Mouse (Mus musculus): Measurements from ENCODE around the gene Abcc5.
"Not testable (repeated sequence)": the region's sequence is repeated elsewhere in the genome, so short reads cannot be mapped to it uniquely, and the experiment has no call there.

Gene Abcc5

GRCm38 (mm10) chr16:20425855-20426598 lies at the start of gene Abcc5:
TSS of gene Abcc5 (minus strand) at chr16:20426394.
- in situ Hi-C loops (cut with MboI; ENCODE audit: low pct_unique_long_range_greater_than_20kb in 1 of 2, low sequenced_read_pairs in 2 of 2, unreplicated experiment in 1 of 2), result no loop called here

GRCm38 (mm10) chr16:20475335-20475734 lies 49.1 kb upstream of the Abcc5 start:
- in situ Hi-C loops (cut with MboI; ENCODE audit: low pct_unique_long_range_greater_than_20kb in 1 of 2, low sequenced_read_pairs in 2 of 2, unreplicated experiment in 1 of 2), result no loop called here

- in situ Hi-C loops (cut with MboI; ENCODE audit: low pct_unique_long_range_greater_than_20kb in 1 of 2, low sequenced_read_pairs in 2 of 2, unreplicated experiment in 1 of 2), result loop anchor here in 1 of 2 experiments (25.0 kb wide), 1 partner anchor 712 kb away; the partner anchor contains the start of gene B3gnt5
These were observed 48.6 kb upstream of the Abcc5 start for GRCm38 (mm10) chr16:20474786-20475185.

- in situ Hi-C loops (cut with MboI; ENCODE audit: low pct_unique_long_range_greater_than_20kb in 1 of 2, low sequenced_read_pairs in 2 of 2, unreplicated experiment in 1 of 2), result loop anchor here in 1 of 2 experiments (25.0 kb wide), 1 partner anchor 712 kb away; the partner anchor contains the start of gene B3gnt5
These were observed 48.0 kb upstream of the Abcc5 start for GRCm38 (mm10) chr16:20474211-20474610.

- in situ Hi-C loops (cut with MboI; ENCODE audit: low pct_unique_long_range_greater_than_20kb in 1 of 2, low sequenced_read_pairs in 2 of 2, unreplicated experiment in 1 of 2), result loop anchor here in 1 of 2 experiments (25.0 kb wide), 1 partner anchor 711 kb away; the partner anchor contains the start of gene B3gnt5
These were observed 47.6 kb upstream of the Abcc5 start for GRCm38 (mm10) chr16:20473748-20474147.

- in situ Hi-C loops (cut with MboI; ENCODE audit: low pct_unique_long_range_greater_than_20kb in 1 of 2, low sequenced_read_pairs in 2 of 2, unreplicated experiment in 1 of 2), result loop anchor here in 1 of 2 experiments (25.0 kb wide), 1 partner anchor 709 kb away; the partner anchor contains the start of gene B3gnt5
These were observed 45.5 kb upstream of the Abcc5 start for GRCm38 (mm10) chr16:20471686-20472085.

- in situ Hi-C loops (cut with MboI; ENCODE audit: low pct_unique_long_range_greater_than_20kb in 1 of 2, low sequenced_read_pairs in 2 of 2, unreplicated experiment in 1 of 2), result loop anchor here in 1 of 2 experiments (25.0 kb wide), 1 partner anchor 709 kb away; the partner anchor contains the start of gene B3gnt5
These were observed 44.8 kb upstream of the Abcc5 start for GRCm38 (mm10) chr16:20470981-20471380.

- in situ Hi-C loops (cut with MboI; ENCODE audit: low pct_unique_long_range_greater_than_20kb in 1 of 2, low sequenced_read_pairs in 2 of 2, unreplicated experiment in 1 of 2), result loop anchor here in 1 of 2 experiments (25.0 kb wide), 1 partner anchor 702 kb away; the partner anchor contains the start of gene B3gnt5
These were observed 38.5 kb upstream of the Abcc5 start for GRCm38 (mm10) chr16:20464725-20465124.

- in situ Hi-C loops (cut with MboI; ENCODE audit: low pct_unique_long_range_greater_than_20kb in 1 of 2, low sequenced_read_pairs in 2 of 2, unreplicated experiment in 1 of 2), result loop anchor here in 1 of 2 experiments (25.0 kb wide), 1 partner anchor 696 kb away; the partner anchor contains the start of gene B3gnt5
These were observed 32.5 kb upstream of the Abcc5 start for GRCm38 (mm10) chr16:20458736-20459135.

GRCm38 (mm10) chr16:20456106-20456505 lies 29.9 kb upstream of the Abcc5 start:
- in situ Hi-C loops (cut with MboI; ENCODE audit: low pct_unique_long_range_greater_than_20kb in 1 of 2, low sequenced_read_pairs in 2 of 2, unreplicated experiment in 1 of 2), result loop anchor here in 1 of 2 experiments (25.0 kb wide), 1 partner anchor 694 kb away; the partner anchor contains the start of gene B3gnt5

GRCm38 (mm10) chr16:20454155-20454654 lies 28.0 kb upstream of the Abcc5 start:
- in situ Hi-C loops (cut with MboI; ENCODE audit: low pct_unique_long_range_greater_than_20kb in 1 of 2, low sequenced_read_pairs in 2 of 2, unreplicated experiment in 1 of 2), result loop anchor here in 1 of 2 experiments (25.0 kb wide), 1 partner anchor 692 kb away; the partner anchor contains the start of gene B3gnt5

GRCm38 (mm10) chr16:20451774-20452173 lies 25.6 kb upstream of the Abcc5 start:
- in situ Hi-C loops (cut with MboI; ENCODE audit: low pct_unique_long_range_greater_than_20kb in 1 of 2, low sequenced_read_pairs in 2 of 2, unreplicated experiment in 1 of 2), result loop anchor here in 1 of 2 experiments (25.0 kb wide), 1 partner anchor 689 kb away; the partner anchor contains the start of gene B3gnt5

GRCm38 (mm10) chr16:20445871-20446270 lies 19.7 kb upstream of the Abcc5 start:
- in situ Hi-C loops (cut with MboI; ENCODE audit: low pct_unique_long_range_greater_than_20kb in 1 of 2, low sequenced_read_pairs in 2 of 2, unreplicated experiment in 1 of 2), result no loop called here

- in situ Hi-C loops (cut with MboI; ENCODE audit: low pct_unique_long_range_greater_than_20kb in 1 of 2, low sequenced_read_pairs in 2 of 2, unreplicated experiment in 1 of 2), result no loop called here
These were observed 18.7 kb upstream of the Abcc5 start for GRCm38 (mm10) chr16:20444831-20445388.

GRCm38 (mm10) chr16:20442871-20443270 lies 16.7 kb upstream of the Abcc5 start:
- in situ Hi-C loops (cut with MboI; ENCODE audit: low pct_unique_long_range_greater_than_20kb in 1 of 2, low sequenced_read_pairs in 2 of 2, unreplicated experiment in 1 of 2), result no loop called here

- in situ Hi-C loops (cut with MboI; ENCODE audit: low pct_unique_long_range_greater_than_20kb in 1 of 2, low sequenced_read_pairs in 2 of 2, unreplicated experiment in 1 of 2), result no loop called here
These were observed 12.7 kb upstream of the Abcc5 start for GRCm38 (mm10) chr16:20438673-20439415.

GRCm38 (mm10) chr16:20438046-20438445 lies 11.9 kb upstream of the Abcc5 start:
- in situ Hi-C loops (cut with MboI; ENCODE audit: low pct_unique_long_range_greater_than_20kb in 1 of 2, low sequenced_read_pairs in 2 of 2, unreplicated experiment in 1 of 2), result not testable (repeated sequence)

- in situ Hi-C loops (cut with MboI; ENCODE audit: low pct_unique_long_range_greater_than_20kb in 1 of 2, low sequenced_read_pairs in 2 of 2, unreplicated experiment in 1 of 2), result no loop called here
These were observed 10.1 kb upstream of the Abcc5 start for GRCm38 (mm10) chr16:20436281-20436680.

All from mouse embryonic stem cell (cell line).